Mouse (Mus musculus) cerebellum, postnatal 14 days (tissue): ENCODE data around the gene Osmr.

Source experiments
- DNase-seq, 2 experiments: peaks; one replicate each; pipeline ENCODE4 v3.0.0; 2021; ENCODE audit warnings: mixed read lengths in 2 of 2

The Osmr gene

GRCm38 (mm10) chr15:6874601-6875019 is at the start of gene Osmr:
Gene Osmr (minus strand): TSS chr15:6874969.
- no peak for DNase-seq

GRCm38 (mm10) chr15:6919406-6919805 is 44.6 kb upstream of the Osmr start:
- DNase-seq: no peak

DNA sequence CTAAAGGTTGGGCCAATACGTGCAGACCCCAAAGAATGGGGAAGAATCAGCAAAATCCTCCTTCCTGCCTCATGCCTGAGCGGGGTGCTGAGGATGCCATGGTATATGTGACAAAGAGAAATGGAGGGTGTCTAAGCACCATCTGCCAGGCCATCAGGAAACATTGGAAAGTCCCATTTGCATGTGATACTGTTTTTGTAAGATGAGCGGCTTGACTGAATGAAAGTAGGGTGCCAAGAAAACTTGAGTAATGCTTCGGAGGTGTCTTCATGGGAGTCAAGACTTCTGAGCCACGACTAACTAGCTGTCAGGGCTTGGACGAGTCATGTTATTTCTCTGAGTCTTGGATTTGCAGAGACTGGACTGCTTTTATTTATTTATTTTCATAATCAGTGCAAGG is 39.4 kb upstream of the Osmr start:
- no peak for DNase-seq

GRCm38 (mm10) chr15:6909669-6910068 is 34.9 kb upstream of the Osmr start:
- peak; percentile 92 to 93 for DNase-seq

- no peak for DNase-seq
These were observed 34.3 kb upstream of the Osmr start for GRCm38 (mm10) chr15:6909084-6909483.

GRCm38 (mm10) chr15:6908601-6909000 is 33.8 kb upstream of the Osmr start:
- DNase-seq: no peak

DNA sequence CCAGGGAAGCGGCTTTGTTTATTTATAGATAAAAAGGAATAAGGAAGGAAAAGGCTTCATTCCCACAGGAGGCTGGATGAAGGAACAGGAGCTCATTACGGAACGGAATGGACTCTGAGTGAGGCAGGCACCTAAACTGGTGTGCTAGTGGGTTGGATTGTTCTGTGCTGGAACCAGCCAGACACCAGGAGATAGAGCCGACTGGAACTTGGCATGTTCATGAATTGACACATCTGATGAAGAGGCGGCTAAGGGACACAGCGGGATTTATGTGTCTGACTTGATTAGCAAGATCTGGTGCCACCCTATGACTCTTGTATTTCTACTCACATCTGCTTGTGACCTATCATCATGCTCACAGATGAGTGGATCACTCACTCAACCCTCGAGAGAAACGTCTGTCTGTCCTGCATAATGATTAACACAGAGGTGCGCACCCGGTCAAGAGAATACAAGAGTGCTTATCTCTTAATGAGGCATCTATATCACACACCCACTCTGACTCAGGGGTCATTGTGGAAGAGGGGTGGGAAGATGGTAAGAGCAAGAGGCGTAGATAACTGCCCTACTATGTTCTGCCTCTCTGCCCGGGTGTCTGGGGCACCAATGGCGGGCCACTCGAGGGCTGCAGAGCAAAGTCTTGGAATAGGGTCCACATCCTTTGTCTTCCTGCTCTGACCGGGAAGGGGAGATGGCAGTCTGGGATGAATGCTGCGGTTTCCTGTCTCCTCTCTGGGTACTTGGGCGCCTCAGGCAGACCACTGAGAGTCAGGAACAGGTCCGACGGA is 31.7 kb upstream of the Osmr start:
- DNase-seq: no peak

DNA sequence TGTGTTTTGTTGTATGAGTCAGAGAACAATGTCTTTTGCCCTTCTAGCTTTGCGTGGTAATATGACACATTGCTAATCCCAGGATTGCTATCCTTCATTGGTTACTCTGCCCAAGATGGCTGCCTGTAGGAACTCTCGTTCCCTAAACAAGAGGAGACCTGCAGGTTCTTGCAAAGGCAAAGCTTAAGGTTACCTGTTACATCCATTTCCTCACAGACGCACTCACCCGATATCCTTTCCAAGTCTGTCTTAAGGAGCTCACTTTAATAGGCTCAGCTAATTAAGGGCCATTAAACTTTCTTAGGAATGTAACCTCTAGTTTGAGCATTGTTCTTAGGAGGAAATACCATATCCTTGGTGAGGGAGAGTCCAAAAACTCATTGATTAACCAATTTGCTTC is 31.0 kb upstream of the Osmr start:
- DNase-seq: no peak

DNA sequence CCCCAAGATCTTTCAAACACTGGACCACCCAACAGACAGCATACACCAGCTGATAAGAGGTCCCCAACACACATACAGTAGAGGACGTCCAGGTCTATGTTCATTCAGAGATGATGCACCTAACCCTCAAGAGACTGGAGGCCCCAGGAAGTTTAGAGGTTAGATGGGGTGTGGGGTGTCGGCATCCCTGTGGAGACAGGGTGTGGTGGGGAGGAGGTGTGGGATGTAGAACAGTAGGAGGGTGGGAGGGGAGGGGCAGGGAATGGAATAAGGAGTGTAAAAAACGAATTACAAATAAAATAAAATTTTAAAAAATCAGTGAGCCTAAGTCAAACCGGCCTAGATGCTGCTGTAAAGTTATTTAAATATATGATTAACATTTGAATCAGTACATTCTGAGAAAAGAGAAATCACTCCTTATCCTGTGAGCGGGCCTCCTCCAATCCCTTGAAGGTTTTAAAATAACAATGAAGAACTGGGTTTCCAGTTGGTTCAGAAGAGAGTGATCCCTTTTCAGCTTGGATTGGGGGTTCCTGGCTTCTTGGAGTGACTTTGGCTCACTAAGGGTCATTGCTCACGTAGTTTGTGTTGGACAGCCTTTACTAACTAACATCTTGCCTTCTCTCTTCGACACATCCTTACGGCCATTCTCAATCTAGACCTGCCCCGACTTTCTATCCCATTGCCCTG is 28.7 kb upstream of the Osmr start:
- DNase-seq: no peak

DNA sequence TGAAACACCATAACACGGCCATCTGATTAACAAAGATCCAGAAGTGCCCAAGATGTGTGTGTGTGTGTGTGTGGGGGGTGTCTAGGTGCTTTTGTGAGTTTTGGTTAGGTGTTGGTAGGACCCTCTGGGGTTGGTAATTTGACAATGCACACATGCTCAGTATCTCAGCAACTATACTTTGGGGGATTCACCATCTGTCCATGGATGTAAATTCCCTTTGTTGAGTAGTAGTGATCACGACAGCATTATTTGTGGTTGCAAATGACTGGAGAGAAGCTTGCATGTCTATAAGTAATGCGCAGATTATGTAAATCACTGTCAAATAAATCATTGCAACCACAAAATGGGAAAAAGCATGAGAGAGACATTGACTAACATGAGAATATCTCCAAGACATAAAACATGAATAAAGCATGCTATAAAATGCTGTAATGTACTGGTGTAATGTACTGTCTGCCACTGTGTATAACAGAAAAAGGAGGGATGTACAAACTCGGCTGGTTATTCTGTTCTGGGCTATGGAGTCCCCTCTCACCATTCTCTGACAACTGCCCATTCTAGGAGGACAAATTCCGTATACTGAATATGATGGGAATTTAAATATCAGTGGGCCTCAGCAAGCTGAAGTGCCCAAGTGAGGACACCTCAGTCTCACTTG is 27.3 kb upstream of the Osmr start:
- DNase-seq: no peak

DNA sequence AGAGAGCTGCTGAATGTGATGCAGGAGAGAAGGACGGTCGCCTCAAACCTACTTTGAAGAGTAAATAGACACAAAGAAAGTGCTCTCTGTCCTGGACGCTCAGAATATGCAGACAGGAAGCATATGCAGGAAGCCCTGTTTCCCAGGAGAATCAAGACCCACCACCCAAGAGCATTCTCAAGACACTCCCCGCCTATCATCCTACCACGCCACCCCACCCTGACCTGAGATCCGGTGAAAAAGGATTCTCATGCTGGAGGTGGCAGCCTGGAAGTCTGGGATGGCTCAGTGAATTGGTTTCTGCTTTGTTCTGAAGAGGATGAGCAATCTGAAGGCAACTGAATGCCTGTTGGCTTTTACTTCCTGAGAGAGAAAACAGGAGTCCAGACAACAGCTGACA is 26.5 kb upstream of the Osmr start:
- DNase-seq: no peak

DNA sequence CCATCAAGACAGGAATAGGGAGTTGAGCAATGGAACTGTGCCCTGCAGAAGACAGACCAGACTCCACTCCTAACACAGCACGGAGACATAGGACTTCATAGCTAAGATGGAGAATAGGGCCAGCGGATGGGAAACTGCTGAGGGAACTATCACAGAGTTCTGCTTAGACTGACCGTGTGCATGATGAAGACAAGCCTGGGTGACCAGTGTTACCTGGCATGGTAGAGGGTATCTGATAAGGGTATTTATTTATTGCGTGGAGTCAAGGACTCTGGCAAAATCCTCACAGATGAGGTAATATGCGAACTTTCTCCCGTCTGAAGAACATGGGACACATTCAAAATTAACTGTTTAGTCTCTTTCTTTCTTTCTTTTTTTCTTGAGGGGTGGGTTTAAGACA is 9.5 kb upstream of the Osmr start:
- DNase-seq: no peak

- peak; percentile 70 to 79 for DNase-seq
These were observed 9.0 kb upstream of the Osmr start for GRCm38 (mm10) chr15:6883816-6884215.

DNA sequence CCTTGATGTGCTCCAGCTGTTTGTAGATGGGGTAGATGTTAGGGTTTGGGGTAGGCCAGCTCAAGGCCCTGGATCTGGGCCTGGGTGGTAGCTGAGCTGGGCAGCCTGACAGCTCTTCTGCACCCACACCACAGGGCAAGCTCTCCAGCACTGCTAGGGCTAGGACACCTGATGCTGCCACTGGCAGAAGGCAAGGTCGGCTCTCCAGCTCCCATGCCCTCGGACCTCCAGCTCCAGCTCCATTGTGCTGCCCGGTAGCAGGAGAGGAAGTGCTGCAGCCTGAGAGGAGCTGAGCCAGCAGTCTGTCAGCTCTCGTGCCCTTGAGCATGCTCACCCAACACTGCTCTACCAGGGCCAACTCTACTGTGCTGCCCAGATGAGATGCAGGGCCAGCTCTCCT is 8.3 kb upstream of the Osmr start:
- DNase-seq: no peak

- peak; percentile 35 to 40 for DNase-seq
These were observed 7.4 kb upstream of the Osmr start for GRCm38 (mm10) chr15:6882180-6882579.

DNA sequence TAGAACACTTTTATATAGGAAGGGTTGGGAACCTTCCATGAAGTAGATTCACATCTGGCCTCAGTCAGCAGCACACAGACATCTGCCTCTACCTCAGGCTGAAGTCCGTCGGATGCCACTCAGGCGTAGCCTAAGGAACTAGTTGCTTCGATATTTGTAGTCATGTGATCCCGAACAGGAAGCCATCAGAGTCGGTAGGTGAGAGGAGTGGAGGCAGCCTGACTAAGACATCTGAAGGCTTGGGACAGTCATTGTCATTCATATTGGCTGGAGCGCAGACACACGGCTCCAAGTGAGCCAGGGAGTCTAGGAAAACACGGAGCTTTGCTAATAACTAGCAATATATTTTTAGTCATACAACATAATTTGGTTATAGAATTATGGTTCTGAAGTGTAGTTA is 6.4 kb upstream of the Osmr start:
- no peak for DNase-seq

DNA sequence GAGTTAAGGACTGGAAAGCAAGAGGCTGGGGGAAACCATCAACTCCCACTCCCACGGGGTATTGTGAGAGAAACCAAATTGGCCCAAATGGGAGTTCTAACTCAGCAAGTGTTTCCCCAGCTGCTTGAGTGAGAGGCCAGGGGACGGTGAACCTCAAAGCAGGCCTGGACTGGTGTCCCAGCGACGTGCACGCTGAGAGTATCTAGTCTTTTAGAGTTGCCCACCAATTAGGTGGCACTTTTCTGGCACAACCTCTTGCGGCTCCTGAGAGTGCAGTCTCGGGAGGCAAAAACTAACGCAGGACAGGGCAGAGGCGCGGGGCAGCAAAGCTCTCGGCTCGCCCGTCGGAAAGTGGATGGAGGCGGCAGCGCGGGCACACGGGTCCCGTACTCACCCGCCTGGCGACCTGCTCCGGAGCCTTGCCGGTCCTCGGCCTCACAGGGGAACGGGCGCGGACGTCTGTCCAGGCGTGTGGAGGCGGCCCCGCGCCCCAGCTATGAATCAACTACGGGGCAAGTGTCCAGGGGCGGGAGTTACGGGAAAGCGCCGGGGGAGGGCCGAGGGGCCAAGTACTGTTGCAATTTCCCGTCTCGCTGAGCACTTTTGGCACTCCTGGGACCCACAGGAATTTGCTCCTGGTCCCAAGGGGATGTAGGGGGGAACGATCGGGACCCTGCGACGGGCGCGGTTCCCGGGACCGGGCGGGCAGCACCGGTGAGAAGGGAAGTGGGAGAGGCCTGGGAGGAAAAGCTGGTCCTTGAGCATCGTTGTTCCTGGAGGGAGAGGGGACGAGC is 765 bp downstream of the Osmr start:
- DNase-seq: peak; percentile 12 to 29

DNA sequence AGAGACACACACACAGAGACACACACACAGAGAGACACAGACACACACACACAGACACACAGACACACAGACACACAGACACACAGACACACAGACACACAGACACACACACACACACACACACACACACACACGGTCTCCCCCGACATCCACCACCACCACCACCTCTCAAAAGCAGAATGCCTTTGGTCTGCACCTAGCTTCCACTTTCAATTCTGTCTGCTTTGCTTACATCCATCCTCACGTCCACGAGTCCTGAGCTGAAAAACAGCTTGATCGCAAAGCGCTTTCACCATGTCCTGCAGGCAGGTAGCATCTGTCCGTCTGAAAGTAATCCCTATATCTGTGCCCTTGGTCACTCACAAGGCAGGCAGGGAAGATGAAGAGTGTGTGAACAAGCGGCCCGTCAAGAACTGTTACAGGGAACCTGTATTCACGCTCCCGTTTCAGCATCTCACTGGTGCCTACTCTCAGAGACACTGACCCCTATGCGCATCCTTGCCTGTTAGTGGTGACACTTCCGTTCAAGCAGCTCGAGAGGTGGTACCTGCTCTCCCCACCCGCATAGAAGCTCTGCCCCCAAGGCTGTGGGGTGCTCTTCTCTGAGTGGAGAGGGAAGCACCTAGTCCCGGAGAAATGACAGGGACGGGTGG is 1.5 kb downstream of the Osmr start:
- DNase-seq: no peak

- DNase-seq: no peak
These were observed 3.0 kb downstream of the Osmr start for GRCm38 (mm10) chr15:6871621-6872359.

DNA sequence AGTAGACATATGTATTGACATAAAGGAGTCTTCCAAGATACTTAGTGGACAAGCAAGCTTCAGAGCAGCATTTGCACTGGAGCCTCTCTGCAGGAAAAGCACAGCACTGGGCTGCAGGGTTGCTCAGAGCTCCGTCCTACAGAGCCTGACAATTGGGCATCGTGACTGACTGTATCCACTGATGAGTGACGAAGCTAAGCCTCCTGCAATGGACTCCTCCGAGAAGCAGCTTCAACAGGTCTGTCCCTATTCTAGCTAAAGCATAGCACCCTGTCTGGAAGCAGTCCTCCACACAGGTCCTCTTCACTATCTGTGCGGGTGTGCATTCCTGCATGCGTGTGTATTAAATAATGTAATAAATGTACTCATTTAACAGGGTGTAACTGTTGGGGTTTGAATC is 7.9 kb downstream of the Osmr start:
- no peak for DNase-seq

- DNase-seq: no peak
These were observed 12.6 kb downstream of the Osmr start for GRCm38 (mm10) chr15:6862125-6862524.

- DNase-seq: no peak
These were observed 13.2 kb downstream of the Osmr start for GRCm38 (mm10) chr15:6861617-6862016.
